Mouse (Mus musculus): ENCODE measurements around the gene Bpifb2.
A peak's percentile ranks its signal among the peaks of the same experiment; 100 is the strongest.

Gene Bpifb2

GRCm38 (mm10) chr2:153931125-153931524 is 56.3 kb downstream of the Bpifb2 start:
- no peak for DNase-seq (ENCODE audit: low spot score in 2 of 2)

GRCm38 (mm10) chr2:153933311-153933710 is 58.5 kb downstream of the Bpifb2 start:
- no peak for DNase-seq (ENCODE audit: low spot score in 2 of 2)

DNA sequence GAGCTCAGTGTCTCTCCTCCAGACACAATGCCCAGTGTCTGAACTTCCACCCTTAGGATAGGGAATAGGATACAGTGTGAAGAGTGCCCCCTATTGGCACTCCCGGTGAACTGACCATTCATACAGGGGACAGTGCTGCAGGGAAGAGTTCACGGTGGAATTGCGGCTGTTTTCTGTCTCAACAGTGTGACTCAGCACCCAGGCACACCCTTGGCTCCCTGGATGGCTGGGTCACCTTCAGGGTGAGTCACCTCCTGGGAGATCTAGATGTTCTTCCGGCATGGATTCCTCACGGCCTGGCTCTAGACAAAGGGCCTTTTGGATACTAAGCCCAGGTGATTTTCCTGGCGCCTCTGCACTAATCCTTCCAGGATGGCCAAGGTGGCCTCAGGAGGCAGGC is 60.5 kb downstream of the Bpifb2 start:
- peak in 1 of 2 experiments; percentile 1 for DNase-seq (ENCODE audit: low spot score in 2 of 2)

GRCm38 (mm10) chr2:153937843-153938242 is 63.0 kb downstream of the Bpifb2 start, which contains the start of gene Bpifb4:
Gene Bpifb4 (plus strand): TSS chr2:153938212.
- no peak for DNase-seq (ENCODE audit: low spot score in 2 of 2)

- DNase-seq (ENCODE audit: low spot score in 2 of 2): peak in 1 of 2 experiments; percentile 39
Measured at GRCm38 (mm10) chr2:153943537-153943936, 68.7 kb downstream of the Bpifb2 start.

GRCm38 (mm10) chr2:153944567-153944966 is 69.7 kb downstream of the Bpifb2 start:
- DNase-seq (ENCODE audit: low spot score in 2 of 2): no peak

All from urinary bladder, adult 18-20 months (tissue).